Mouse (Mus musculus) mature B cell (primary cell): Measurements from ENCODE around the gene Dhrs13.

Source experiments
- in situ Hi-C: fragments of 300-500 bp; cut with MboI; formaldehyde crosslinking; loops from 2 replicates; pipeline ENCODE4 v1.14.3; 2019

Dhrs13 gene

GRCm38 (mm10) chr11:78031947-78032808 lies at the start of gene Dhrs13:
Dhrs13 (plus strand) TSS chr11:78032280.
- in situ Hi-C loops = no loop called here

GRCm38 (mm10) chr11:77982441-77982905 lies 49.6 kb upstream of the Dhrs13 start, which contains the start of gene Phf12:
Phf12 (plus strand) TSS chr11:77982754.
- in situ Hi-C loops = no loop called here

- in situ Hi-C loops = no loop called here
These were observed 48.7 kb upstream of the Dhrs13 start for GRCm38 (mm10) chr11:77983191-77983936.

- in situ Hi-C loops = no loop called here
These were observed 47.9 kb upstream of the Dhrs13 start for GRCm38 (mm10) chr11:77983937-77984835.

- in situ Hi-C loops = no loop called here
These were observed 47.2 kb upstream of the Dhrs13 start for GRCm38 (mm10) chr11:77984836-77985231.

GRCm38 (mm10) chr11:77985541-77986065 lies 46.5 kb upstream of the Dhrs13 start:
- in situ Hi-C loops = no loop called here

GRCm38 (mm10) chr11:77989071-77989690 lies 42.9 kb upstream of the Dhrs13 start:
- in situ Hi-C loops = no loop called here

GRCm38 (mm10) chr11:77995556-77995955 lies 36.5 kb upstream of the Dhrs13 start:
- in situ Hi-C loops = no loop called here

- in situ Hi-C loops = no loop called here
These were observed 25.6 kb upstream of the Dhrs13 start for GRCm38 (mm10) chr11:78006446-78006845.

GRCm38 (mm10) chr11:78019676-78020075 lies 12.4 kb upstream of the Dhrs13 start:
- in situ Hi-C loops = no loop called here

- in situ Hi-C loops = no loop called here
These were observed 8.5 kb upstream of the Dhrs13 start for GRCm38 (mm10) chr11:78023607-78024006.

GRCm38 (mm10) chr11:78029240-78029639 lies 2.8 kb upstream of the Dhrs13 start:
- in situ Hi-C loops = no loop called here

GRCm38 (mm10) chr11:78030600-78030999 lies 1.5 kb upstream of the Dhrs13 start:
- in situ Hi-C loops = no loop called here

- in situ Hi-C loops = no loop called here
These were observed 691 bp upstream of the Dhrs13 start for GRCm38 (mm10) chr11:78031389-78031788.

- in situ Hi-C loops = no loop called here
These were observed 722 bp downstream of the Dhrs13 start for GRCm38 (mm10) chr11:78032809-78033195.

- in situ Hi-C loops = no loop called here
These were observed 2.0 kb downstream of the Dhrs13 start for GRCm38 (mm10) chr11:78033931-78034617.

GRCm38 (mm10) chr11:78036791-78037190 lies 4.7 kb downstream of the Dhrs13 start:
- in situ Hi-C loops = no loop called here

GRCm38 (mm10) chr11:78037831-78038752 lies 6.0 kb downstream of the Dhrs13 start, which contains the start of gene Flot2:
Flot2 (plus strand) TSS chr11:78037931.
- in situ Hi-C loops = no loop called here

GRCm38 (mm10) chr11:78040878-78041277 lies 8.8 kb downstream of the Dhrs13 start:
- in situ Hi-C loops = no loop called here
